Mouse (Mus musculus) left cerebral cortex, adult 9 months (tissue): ENCODE results near the gene Irf2bp2.

Source experiments
- DNase-seq, 2 experiments: peaks; one replicate each; pipeline ENCODE4 v3.0.0; 2022; ENCODE audit warnings: low spot score in 2 of 2

The Irf2bp2 gene

GRCm38 (mm10) chr8:126586599-126587577 lies 6.9 kb downstream of the Irf2bp2 start:
- no peak for DNase-seq

- no peak for DNase-seq
These were observed 7.7 kb downstream of the Irf2bp2 start for GRCm38 (mm10) chr8:126586101-126586500.

- peak in 1 of 2 experiments; percentile 51 for DNase-seq
These were observed 8.2 kb downstream of the Irf2bp2 start for GRCm38 (mm10) chr8:126585561-126586031.

- DNase-seq, result no peak
These were observed 8.9 kb downstream of the Irf2bp2 start for GRCm38 (mm10) chr8:126584844-126585231.

- peak in 1 of 2 experiments; percentile 75 for DNase-seq
These were observed 9.6 kb downstream of the Irf2bp2 start for GRCm38 (mm10) chr8:126583971-126584843.

- no peak for DNase-seq
These were observed 10.3 kb downstream of the Irf2bp2 start for GRCm38 (mm10) chr8:126583534-126583933.

- DNase-seq, result no peak
These were observed 10.8 kb downstream of the Irf2bp2 start for GRCm38 (mm10) chr8:126583018-126583417.

- peak in 1 of 2 experiments; percentile 73 for DNase-seq
These were observed 11.3 kb downstream of the Irf2bp2 start for GRCm38 (mm10) chr8:126582509-126582908.

GRCm38 (mm10) chr8:126581662-126582061 lies 12.1 kb downstream of the Irf2bp2 start:
- DNase-seq, result no peak

- DNase-seq, result no peak
These were observed 13.0 kb downstream of the Irf2bp2 start for GRCm38 (mm10) chr8:126580826-126581225.

GRCm38 (mm10) chr8:126580086-126580485 lies 13.7 kb downstream of the Irf2bp2 start:
- no peak for DNase-seq

GRCm38 (mm10) chr8:126578641-126579040 lies 15.1 kb downstream of the Irf2bp2 start:
- no peak for DNase-seq

GRCm38 (mm10) chr8:126576919-126577318 lies 16.9 kb downstream of the Irf2bp2 start:
- no peak for DNase-seq

GRCm38 (mm10) chr8:126576086-126576485 lies 17.7 kb downstream of the Irf2bp2 start:
- DNase-seq, result no peak

- DNase-seq, result no peak
These were observed 18.7 kb downstream of the Irf2bp2 start for GRCm38 (mm10) chr8:126574882-126575637.

GRCm38 (mm10) chr8:126573878-126574277 lies 19.9 kb downstream of the Irf2bp2 start:
- DNase-seq, result no peak

- DNase-seq, result no peak
These were observed 20.6 kb downstream of the Irf2bp2 start for GRCm38 (mm10) chr8:126573079-126573694.

GRCm38 (mm10) chr8:126571065-126571660 lies 22.6 kb downstream of the Irf2bp2 start:
- DNase-seq, result no peak

- DNase-seq, result no peak
These were observed 23.2 kb downstream of the Irf2bp2 start for GRCm38 (mm10) chr8:126570521-126571040.

- DNase-seq, result no peak
These were observed 23.7 kb downstream of the Irf2bp2 start for GRCm38 (mm10) chr8:126570046-126570445.
